Mouse (Mus musculus): ENCODE data around the gene Ccl12.

Gene Ccl12

DNA sequence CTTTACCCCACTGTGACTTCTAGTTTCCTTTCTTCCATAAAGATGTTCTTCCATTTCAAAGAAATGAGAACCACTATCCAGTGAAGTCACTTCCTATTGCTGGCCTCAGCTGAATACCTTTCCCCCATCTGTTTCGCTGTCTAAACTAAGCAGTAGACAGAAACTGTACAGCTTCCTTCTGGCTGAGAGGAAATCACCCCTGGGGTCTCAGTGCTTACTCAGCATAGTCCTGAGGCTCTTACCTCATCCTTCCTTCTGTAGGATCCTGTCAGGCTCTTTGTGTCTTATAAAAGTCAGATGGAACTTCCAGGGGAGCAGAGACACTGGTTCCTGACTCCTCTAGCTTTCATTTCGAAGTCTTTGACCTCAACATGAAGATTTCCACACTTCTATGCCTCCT, at the start of gene Ccl12:
Ccl12 (plus strand) TSS at position 317 of the 400 bp plus-strand sequence.
- in situ Hi-C loops (cut with MboI; ENCODE audit: low pct_unique_long_range_greater_than_20kb in 1 of 2, low sequenced_read_pairs in 2 of 2, unreplicated experiment in 1 of 2), result no loop called here

DNA sequence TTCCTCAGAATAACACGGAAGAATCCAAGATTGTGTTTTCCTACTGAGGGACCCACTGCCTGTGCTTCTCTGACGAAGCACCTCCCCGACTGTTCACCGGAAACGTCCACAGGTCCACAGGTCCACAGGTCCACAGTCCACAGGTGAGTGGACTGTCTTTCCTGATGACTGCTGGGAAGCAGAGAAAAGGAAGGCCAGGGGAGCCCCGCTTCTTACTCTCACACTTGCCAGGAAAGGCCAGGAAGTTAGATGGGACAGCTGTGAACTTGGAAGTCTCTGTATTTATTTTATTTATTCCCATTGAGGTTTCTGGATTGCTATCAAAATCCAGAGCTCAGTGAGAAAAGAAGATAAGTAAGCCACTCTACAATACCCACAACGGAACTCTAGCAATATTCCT, 47.8 kb upstream of the Ccl12 start:
- in situ Hi-C loops (cut with MboI; ENCODE audit: low pct_unique_long_range_greater_than_20kb in 1 of 2, low sequenced_read_pairs in 2 of 2, unreplicated experiment in 1 of 2), result loop anchor here in 1 of 2 experiments (5.0 kb wide), 1 partner anchor 118 kb away; no protein-coding TSS in a partner anchor

DNA sequence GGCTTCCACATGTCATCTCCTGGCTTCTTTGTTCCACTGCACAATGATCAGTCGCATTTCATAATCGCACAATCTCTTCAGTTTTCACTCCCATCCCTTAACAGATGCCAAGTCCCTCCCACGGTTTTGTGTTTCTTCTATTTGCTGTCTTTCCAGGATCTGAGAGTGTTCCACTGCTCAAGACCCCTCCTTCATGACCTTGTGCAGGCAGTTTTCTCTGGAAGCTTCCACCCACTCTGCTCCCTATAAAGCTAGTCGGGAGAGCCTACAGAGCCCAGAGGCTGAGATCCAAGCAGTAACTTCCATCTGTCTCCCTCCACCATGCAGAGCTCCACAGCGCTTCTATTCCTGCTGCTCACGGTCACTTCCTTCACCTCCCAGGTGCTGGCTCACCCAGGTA, 44.0 kb upstream of the Ccl12 start, which contains the start of gene Ccl11:
Ccl11 (plus strand) TSS at position 178 of the 400 bp plus-strand sequence.
- in situ Hi-C loops (cut with MboI; ENCODE audit: low pct_unique_long_range_greater_than_20kb in 1 of 2, low sequenced_read_pairs in 2 of 2, unreplicated experiment in 1 of 2), result no loop called here

DNA sequence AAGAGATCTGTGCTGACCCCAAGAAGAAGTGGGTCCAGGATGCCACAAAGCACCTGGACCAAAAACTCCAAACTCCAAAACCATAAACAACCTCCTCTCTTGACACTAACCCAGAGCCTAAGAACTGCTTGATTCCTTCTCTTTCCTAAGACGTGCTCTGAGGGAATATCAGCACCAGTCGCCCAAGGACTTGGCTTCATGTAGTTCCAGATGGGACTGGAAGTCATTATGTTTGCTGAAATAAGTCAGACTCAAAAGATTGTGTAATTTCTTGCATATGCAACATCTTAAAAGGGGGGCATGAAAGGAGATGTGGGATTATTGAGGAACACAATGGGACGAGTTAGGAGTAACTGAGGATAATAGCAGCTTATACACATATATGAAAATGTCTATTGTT, 39.4 kb upstream of the Ccl12 start:
- in situ Hi-C loops (cut with MboI; ENCODE audit: low pct_unique_long_range_greater_than_20kb in 1 of 2, low sequenced_read_pairs in 2 of 2, unreplicated experiment in 1 of 2), result no loop called here

DNA sequence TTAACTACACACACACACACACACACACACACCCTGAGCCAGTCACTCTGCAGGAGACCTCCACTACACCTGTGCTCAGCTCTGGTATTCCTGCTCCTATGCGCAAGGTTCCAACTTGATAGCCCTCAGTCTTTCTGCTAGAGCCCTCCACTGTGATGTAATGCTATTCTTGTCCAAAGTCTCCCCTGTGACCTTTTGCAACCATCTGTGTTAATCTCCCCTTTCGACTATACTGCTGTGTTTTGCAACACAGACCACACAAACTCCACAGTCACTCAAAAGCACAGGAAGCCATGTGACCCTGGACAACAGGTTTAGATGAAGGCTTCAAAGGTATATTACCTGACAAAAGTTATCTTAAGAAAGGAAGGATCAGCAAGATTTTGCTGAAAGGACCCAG, 38.2 kb upstream of the Ccl12 start:
- in situ Hi-C loops (cut with MboI; ENCODE audit: low pct_unique_long_range_greater_than_20kb in 1 of 2, low sequenced_read_pairs in 2 of 2, unreplicated experiment in 1 of 2), result no loop called here

DNA sequence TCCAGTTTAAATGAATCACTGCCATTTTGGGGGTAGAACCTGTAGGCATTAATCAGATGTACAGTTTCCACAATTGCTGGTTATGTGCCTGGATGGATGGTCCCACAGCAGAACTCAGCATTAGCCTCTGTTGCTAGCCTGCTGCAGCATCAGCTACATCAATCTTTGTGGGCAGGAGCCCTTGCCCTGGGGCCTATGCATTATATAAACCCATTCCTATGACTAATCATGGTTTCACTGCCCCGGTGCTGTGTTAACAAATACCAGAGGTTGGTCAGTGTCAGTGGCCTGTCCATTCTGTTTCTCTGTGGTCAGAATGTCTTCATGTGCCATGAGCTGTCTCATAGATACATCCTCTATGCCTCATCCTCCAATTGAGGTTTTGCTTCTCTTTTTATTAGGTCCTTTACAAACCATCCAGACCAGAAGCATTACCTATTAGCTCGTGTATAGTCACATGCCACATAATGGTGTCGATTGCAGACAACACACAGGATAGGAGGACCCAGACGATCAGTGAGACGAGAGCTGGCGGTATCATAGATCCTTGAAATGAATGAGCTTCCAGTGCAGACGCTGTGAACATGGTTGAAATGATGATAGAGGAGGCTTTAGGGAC, 34.6 kb upstream of the Ccl12 start:
- in situ Hi-C loops (cut with MboI; ENCODE audit: low pct_unique_long_range_greater_than_20kb in 1 of 2, low sequenced_read_pairs in 2 of 2, unreplicated experiment in 1 of 2), result no loop called here

DNA sequence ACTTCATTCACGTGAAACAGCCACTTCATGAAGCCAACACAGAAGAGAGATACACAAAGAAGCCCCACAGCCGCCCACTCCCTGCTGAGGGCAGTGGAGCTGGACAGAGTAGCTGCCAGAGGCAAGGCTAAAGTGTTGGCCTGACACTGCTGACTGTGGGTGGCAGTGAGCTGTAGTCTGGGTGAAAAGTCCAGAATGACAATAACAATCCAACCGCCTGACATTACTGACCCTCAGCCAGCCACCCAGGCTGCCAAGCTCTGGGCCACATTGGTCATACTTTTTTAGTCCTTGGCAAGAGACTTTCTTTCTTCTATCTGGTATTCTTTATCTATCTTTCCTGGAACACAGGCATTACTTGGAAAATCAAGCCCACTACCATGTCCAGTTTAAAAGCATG, 30.6 kb upstream of the Ccl12 start:
- in situ Hi-C loops (cut with MboI; ENCODE audit: low pct_unique_long_range_greater_than_20kb in 1 of 2, low sequenced_read_pairs in 2 of 2, unreplicated experiment in 1 of 2), result no loop called here

DNA sequence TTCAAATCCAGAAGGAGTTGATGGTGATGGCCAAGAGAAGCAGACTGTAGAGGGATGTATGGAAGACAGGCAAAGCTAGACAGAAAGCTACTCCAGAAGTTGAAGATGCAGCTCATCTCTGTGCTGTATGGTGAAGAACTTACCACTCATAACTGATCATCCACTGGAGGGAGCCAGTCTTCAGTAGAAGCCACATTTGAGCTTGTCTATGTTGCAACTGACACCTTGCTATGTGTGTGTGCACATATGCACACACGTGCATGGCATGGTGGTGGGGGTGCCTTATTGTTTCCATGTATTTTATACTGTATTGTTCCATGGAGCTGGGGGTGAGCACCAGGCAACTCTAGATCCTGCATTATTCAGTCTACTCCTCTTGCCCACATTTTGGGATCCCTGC, 29.3 kb upstream of the Ccl12 start:
- in situ Hi-C loops (cut with MboI; ENCODE audit: low pct_unique_long_range_greater_than_20kb in 1 of 2, low sequenced_read_pairs in 2 of 2, unreplicated experiment in 1 of 2), result no loop called here

DNA sequence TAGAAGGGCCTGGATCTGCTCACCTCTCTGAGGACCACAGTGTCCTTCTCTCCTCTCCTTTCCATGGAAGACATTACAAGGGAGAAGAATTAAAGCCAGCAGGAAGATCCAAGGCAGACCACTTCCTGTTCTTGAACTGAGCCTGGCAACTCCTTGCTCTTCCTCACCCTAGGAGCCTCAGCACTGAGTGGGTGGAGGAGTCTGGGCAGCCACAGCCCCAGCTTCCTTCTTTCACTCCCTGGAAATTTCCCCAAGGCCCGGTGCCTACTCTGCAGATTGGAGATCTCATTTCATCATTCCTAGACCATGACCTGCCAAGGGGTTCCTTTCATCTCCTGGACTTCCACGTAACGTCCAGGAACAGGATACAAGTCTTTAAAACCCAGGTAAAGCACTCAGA, 28.7 kb upstream of the Ccl12 start:
- in situ Hi-C loops (cut with MboI; ENCODE audit: low pct_unique_long_range_greater_than_20kb in 1 of 2, low sequenced_read_pairs in 2 of 2, unreplicated experiment in 1 of 2), result no loop called here

DNA sequence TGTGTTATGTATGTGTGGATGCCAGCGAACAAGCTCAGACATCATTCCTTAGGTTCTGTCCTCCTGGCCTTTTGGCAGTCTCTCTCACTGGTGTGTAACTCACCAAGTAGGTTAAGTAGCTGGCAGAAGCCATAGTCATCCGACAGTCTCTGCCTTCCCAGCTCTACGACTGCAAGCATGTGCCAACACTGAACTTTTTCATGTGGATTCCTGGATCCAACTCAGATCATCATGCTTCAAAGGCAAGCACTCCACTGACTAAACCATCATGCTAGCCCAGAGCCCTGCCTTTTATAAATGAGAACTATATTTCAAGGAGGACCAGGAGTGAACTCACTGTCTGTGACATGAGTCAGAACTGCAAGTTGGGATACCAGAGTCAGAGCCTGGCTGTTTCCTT, 28.0 kb upstream of the Ccl12 start:
- in situ Hi-C loops (cut with MboI; ENCODE audit: low pct_unique_long_range_greater_than_20kb in 1 of 2, low sequenced_read_pairs in 2 of 2, unreplicated experiment in 1 of 2), result no loop called here

DNA sequence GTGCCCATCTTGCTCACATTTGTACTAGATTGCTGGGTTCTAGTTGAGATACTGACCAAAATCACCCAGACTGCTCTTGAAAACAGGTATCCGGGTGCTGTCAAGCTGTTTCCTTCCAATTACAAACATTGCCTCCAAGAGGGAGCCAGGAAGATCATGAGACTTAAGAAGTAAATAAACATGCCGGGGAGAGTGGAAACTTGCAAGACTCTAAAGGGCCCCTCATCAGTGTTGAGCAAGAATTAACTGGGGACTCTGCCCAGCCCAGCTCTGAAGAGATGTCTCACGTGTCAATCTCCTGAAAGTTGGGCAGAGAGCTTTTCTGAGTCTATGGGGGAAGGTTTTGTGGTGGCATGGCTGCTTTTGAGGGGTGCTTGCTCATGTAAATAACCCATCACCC, 24.6 kb upstream of the Ccl12 start:
- in situ Hi-C loops (cut with MboI; ENCODE audit: low pct_unique_long_range_greater_than_20kb in 1 of 2, low sequenced_read_pairs in 2 of 2, unreplicated experiment in 1 of 2), result no loop called here

DNA sequence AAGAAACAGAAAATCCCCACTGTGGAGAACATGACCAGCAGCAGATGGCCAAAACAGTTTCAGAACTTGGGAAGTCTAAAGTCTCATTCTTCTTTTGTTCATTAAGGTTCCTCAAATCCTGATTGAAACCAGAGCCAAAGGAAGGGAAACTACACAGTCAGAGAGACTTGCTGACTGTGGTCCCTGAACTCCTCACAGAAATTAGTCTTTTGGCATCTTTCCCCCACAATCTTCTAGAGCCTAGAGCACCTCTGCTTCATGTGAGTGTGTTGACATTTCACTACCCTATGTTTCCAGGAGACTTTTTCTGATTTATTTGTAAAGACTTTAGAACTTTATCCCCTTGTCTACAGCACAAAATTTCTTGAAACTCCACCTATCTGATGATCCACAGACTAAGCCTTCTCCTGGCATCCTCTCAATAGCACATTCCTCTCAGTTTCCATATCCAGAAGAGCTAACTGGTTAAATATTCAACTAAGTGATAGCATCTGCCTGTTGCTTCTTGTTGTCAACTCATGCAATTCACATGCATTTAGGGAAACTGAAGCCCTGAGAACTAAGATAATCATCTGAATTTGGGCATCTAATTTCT, 23.4 kb upstream of the Ccl12 start:
- in situ Hi-C loops (cut with MboI; ENCODE audit: low pct_unique_long_range_greater_than_20kb in 1 of 2, low sequenced_read_pairs in 2 of 2, unreplicated experiment in 1 of 2), result no loop called here

DNA sequence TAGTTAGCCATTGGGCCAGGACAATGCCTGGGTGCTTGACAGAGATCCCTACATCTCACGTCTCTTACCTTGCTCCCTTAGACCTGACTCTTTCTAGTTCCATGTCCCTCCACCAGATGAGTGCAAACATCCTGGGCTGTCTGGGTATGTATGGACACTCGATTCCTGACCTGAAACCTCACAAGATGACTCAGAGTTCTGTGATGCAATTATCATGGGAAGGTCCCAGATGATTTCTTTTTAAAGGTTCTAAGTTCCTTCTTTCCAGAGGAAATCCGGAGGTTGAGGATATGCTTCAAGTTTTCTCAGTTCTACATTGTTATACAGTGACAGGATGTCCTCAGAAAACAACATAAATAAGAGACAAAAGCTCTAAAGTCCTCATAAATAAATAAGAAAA, 20.8 kb upstream of the Ccl12 start:
- in situ Hi-C loops (cut with MboI; ENCODE audit: low pct_unique_long_range_greater_than_20kb in 1 of 2, low sequenced_read_pairs in 2 of 2, unreplicated experiment in 1 of 2), result no loop called here

DNA sequence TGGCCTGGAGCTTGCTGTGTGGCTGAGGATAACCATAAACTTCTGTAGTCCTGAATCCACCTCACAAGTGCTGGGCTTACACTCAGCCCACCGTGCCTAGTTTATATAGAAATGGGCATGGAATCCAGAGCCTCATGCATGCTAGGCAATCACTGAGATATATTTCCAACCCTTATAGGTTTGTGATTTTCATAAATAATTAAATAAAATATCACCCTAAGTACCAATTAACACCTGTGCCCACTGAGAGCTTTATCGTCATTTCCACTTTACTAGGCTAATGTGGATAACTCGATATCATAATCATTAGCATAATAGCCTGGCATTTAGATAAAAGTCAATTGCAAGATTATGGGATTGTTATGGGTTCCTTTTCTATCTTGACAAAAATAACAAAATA, 17.3 kb upstream of the Ccl12 start:
- in situ Hi-C loops (cut with MboI; ENCODE audit: low pct_unique_long_range_greater_than_20kb in 1 of 2, low sequenced_read_pairs in 2 of 2, unreplicated experiment in 1 of 2), result no loop called here

DNA sequence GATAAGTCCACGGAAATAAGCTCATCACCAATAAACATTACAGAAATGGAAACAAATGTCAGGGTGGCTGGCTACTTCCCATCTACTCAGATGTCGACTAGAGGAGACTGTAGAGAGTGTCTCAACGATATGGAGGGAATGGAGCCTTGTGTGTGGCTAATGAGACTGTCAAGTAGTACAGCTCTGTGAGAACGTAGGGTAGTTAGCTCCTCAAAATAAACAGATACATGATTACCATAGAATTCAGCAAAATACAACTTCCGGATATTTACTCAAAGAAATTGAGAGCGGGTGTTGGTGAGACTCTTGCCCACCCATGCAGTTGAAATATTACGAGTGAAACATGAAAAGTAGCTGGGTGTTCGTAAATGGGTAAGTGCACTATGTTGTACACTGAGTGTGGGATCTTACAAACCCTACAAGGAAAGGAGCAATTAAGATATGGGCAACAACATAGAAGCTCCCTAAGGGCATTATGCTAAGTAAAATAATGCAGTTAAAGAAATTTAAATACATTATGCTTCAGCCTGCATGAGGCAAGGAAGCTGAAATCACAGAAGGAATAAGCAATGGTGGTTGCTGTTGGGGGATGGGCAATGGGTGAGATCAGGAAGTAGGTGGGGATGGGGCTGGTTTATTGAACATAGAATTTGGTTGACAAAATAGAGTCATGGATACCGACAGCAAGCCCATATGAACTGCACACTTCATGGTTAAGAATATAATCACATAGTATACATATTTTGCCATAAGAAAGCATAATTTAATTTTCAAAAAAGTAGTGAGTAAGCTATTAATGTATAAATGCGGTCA, 1.9 kb upstream of the Ccl12 start:
- in situ Hi-C loops (cut with MboI; ENCODE audit: low pct_unique_long_range_greater_than_20kb in 1 of 2, low sequenced_read_pairs in 2 of 2, unreplicated experiment in 1 of 2), result no loop called here

DNA sequence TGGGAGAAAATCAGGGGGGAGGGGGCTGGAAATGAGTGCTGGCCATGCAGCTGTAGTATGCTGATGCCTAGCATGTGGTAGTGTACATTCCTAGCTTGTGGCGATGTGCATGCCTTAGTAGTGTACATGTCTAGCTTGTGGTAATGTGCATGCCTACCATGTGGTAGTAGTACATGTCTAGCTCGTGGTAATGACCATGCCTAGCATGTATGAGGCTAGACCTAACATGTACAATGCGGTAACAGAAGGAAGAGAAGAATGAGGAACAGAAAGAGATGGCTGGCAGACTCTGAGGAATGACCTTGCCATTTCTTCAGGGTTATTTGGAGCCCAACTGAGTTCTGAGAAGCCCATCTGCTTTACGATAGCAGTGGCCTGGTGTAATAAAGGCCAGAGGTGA, 558 bp upstream of the Ccl12 start:
- in situ Hi-C loops (cut with MboI; ENCODE audit: low pct_unique_long_range_greater_than_20kb in 1 of 2, low sequenced_read_pairs in 2 of 2, unreplicated experiment in 1 of 2), result no loop called here

DNA sequence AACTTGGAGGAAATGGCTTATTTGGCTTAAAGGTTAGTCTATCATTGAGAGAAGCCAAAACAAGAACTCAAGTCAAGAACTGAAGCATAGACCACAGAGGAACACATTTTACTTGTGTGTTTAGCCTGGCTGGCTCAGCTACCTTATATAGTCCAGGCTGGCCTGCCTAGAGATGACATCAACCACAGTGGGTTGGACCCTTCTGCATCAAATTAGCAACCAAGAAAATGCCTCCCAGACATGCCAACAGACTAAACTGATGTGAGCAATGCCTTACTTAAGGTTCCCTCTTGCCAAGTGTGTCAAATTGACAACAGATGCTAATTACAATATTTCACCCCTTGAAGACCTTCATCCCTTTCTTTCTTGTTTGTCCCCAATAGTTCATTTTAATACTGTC, 8.0 kb downstream of the Ccl12 start:
- in situ Hi-C loops (cut with MboI; ENCODE audit: low pct_unique_long_range_greater_than_20kb in 1 of 2, low sequenced_read_pairs in 2 of 2, unreplicated experiment in 1 of 2), result no loop called here

DNA sequence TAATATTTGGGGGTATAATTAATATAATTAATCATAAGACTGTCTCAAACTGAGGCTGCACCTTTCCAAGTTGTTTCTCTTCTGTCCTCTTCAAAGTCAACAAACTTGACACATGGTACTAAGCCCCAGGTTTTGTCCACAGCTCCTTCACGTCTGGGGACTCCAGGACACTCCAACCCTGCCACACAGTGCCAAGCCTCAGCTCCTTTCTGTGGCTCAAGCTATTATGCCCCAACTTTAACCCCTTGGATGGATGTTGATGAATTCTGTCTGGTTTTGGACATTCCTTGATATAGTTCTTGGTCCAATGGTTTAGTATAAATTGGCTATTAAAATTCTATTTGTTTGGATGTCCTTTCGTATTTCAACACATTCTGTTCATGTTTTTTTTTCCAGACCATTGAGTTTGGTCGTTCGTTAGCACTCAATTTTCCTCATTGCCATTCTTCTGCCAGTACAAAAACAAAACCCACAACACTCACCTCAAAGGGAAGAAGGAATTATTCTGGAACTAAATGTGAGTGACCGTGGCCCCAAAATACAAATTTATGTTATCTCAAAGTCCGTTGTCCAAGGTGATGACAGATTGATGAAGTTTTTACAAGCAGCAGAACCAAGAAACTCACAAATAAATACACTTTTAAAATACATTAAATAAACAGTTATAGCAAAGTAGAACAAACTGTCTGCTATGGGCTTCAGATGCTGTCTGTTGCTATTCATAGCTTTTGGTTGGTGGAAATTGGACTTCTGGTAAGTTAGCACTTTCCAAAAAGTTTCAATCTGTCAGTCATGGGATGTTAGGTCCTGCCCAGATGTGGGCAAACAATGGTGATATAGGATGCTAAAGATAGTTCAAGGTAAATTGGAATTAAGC, 9.0 kb downstream of the Ccl12 start:
- in situ Hi-C loops (cut with MboI; ENCODE audit: low pct_unique_long_range_greater_than_20kb in 1 of 2, low sequenced_read_pairs in 2 of 2, unreplicated experiment in 1 of 2), result no loop called here

DNA sequence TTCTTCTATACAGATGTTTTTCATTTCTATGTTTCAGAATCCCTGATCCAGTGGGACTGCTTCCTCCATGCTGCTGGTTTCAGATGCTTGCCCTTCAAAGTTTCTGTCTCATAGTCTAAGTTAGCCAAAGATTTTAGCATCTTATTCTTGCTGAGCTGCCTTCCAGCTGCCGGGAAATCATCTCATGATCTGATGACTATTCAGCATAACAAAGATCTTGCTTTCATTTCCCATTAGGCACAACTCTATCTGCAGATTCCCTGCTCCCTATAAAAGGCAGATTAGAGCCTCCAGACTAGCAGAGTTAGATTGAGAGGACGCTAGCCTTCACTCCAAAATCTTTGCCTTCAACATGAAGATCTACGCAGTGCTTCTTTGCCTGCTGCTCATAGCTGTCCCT, 13.2 kb downstream of the Ccl12 start, which contains the start of gene Ccl8:
Ccl8 (plus strand) TSS at position 301 of the 400 bp plus-strand sequence.
- in situ Hi-C loops (cut with MboI; ENCODE audit: low pct_unique_long_range_greater_than_20kb in 1 of 2, low sequenced_read_pairs in 2 of 2, unreplicated experiment in 1 of 2), result no loop called here
